ENCODE assay signal across 28 mouse cellular contexts in the genomic region with DNA sequence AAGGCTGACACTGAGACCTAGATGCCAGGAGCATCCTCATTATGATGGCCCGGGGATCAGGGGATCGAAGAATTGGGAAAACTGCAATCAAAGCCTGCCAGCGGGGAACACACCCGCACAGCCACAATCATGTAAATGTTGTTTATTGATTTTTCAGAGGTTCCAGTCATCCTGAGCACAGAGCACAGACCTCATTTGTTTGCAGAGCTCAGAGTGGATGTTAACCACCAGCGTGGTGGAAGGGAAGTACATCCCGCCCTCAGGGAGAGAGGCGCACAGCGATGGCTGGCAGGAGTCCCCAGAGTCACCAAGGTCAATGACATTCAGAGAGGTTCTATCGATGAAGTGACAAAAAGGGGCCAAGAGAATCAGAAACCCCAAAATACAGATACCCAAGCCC.
"Had no signal": no experiment of that assay in that cellular context is flagged by ENCODE, and none has a peak within 500 bp of the region (broad histone marks: within the 10 kb centered on the region; RNA-seq: fewer than 3 reads in every experiment).

No protein-coding gene starts in this region.

- H3K9ac ChIP-seq: embryonic facial prominence, embryonic 12.5 days; embryonic facial prominence, embryonic 13.5 days; embryonic facial prominence, embryonic 15.5 days; forebrain, embryonic 12.5 days; forebrain, embryonic 13.5 days; forebrain, embryonic 15.5 days; forebrain, postnatal 0 days had no signal

- H3K4me2 ChIP-seq: embryonic facial prominence, embryonic 12.5 days; embryonic facial prominence, embryonic 13.5 days; embryonic facial prominence, embryonic 15.5 days; forebrain, embryonic 12.5 days; forebrain, embryonic 13.5 days; forebrain, embryonic 15.5 days had no signal

- DNase-seq: cerebellum, adult 2 months; cerebellum, adult 8-10 months; cerebellum, adult 9-10 months; cerebellum, adult 9-11 months; cerebellum, postnatal 10 days; cerebellum, postnatal 14 days; cerebellum, postnatal 25 days; cerebellum, postnatal 36 days; embryo, embryonic 11 days; forebrain, postnatal 0 days; gastrocnemius, adult 2 months; gastrocnemius, postnatal 10 days; gastrocnemius, postnatal 14 days; gastrocnemius, postnatal 25 days; gastrocnemius, postnatal 36 days; heart, adult 11 months; heart, adult 18-20 months had no signal

- ATAC-seq: forebrain, embryonic 13.5 days; forebrain, embryonic 14.5 days; forebrain, embryonic 15.5 days; forebrain, embryonic 16.5 days; forebrain, postnatal 0 days had no signal

- H3K27ac ChIP-seq: embryonic facial prominence, embryonic 10.5 days; embryonic facial prominence, embryonic 12.5 days; embryonic facial prominence, embryonic 13.5 days; embryonic facial prominence, embryonic 15.5 days; forebrain, embryonic 10.5 days; forebrain, embryonic 12.5 days; forebrain, embryonic 13.5 days; forebrain, embryonic 15.5 days; gastrocnemius, adult 2 months had no signal

- H3K4me3 ChIP-seq: embryonic facial prominence, embryonic 10.5 days; embryonic facial prominence, embryonic 12.5 days; embryonic facial prominence, embryonic 13.5 days; embryonic facial prominence, embryonic 15.5 days; erythroblast, embryonic 14.5 days; forebrain, embryonic 10.5 days; forebrain, embryonic 12.5 days; forebrain, embryonic 13.5 days; forebrain, embryonic 15.5 days; gastrocnemius, adult 2 months had no signal

- H3K9me3 ChIP-seq: embryonic facial prominence, embryonic 10.5 days; embryonic facial prominence, embryonic 12.5 days; embryonic facial prominence, embryonic 13.5 days; embryonic facial prominence, embryonic 15.5 days; forebrain, embryonic 10.5 days; forebrain, embryonic 12.5 days; forebrain, embryonic 13.5 days; forebrain, embryonic 15.5 days had no signal

- H3K4me1 ChIP-seq: embryonic facial prominence, embryonic 12.5 days had no signal

- H3K36me3 ChIP-seq: embryonic facial prominence, embryonic 10.5 days; embryonic facial prominence, embryonic 12.5 days; embryonic facial prominence, embryonic 13.5 days; embryonic facial prominence, embryonic 15.5 days; forebrain, embryonic 10.5 days; forebrain, embryonic 12.5 days; forebrain, embryonic 15.5 days had no signal

- H3K27me3 ChIP-seq: forebrain, embryonic 15.5 days had no signal
